Mouse (Mus musculus): ENCODE data around the gene Snx6.
"Not testable (repeated sequence)": the region's sequence is repeated elsewhere in the genome, so short reads cannot be mapped to it uniquely, and the experiment has no call there.

Gene Snx6

DNA sequence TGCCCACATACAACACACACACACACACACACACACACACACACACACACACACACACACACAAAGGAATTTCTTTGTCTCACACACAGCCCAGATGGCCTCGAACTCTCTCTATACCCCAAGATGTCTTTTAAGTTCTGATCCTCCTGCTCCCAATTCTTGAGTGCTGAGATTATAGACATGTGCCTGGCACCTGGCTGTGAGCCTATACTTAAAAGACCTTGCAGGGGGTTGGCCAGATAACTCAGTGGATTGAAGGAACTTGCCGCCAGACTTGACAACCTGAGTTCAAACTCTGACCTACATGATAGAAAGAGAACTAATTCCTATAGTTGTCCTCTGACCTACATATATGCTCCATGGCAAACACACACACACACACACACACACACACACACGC lies 8.0 kb upstream of the Snx6 start:
- no peak for DNase-seq (ENCODE audit: low read depth)

- no peak for DNase-seq (ENCODE audit: low read depth)
These were observed 1.2 kb upstream of the Snx6 start for GRCm38 (mm10) chr12:54796516-54797195.

- peak; percentile 23 for DNase-seq (ENCODE audit: low read depth)
These were observed 1.1 kb downstream of the Snx6 start for GRCm38 (mm10) chr12:54794392-54794791.

- DNase-seq (ENCODE audit: low read depth) = no peak
These were observed 4.0 kb downstream of the Snx6 start for GRCm38 (mm10) chr12:54791465-54791864.

GRCm38 (mm10) chr12:54789346-54790143 lies 6.0 kb downstream of the Snx6 start:
- DNase-seq (ENCODE audit: low read depth) = no peak

GRCm38 (mm10) chr12:54763624-54764023 lies 31.9 kb downstream of the Snx6 start:
- no peak for DNase-seq (ENCODE audit: low read depth)

DNA sequence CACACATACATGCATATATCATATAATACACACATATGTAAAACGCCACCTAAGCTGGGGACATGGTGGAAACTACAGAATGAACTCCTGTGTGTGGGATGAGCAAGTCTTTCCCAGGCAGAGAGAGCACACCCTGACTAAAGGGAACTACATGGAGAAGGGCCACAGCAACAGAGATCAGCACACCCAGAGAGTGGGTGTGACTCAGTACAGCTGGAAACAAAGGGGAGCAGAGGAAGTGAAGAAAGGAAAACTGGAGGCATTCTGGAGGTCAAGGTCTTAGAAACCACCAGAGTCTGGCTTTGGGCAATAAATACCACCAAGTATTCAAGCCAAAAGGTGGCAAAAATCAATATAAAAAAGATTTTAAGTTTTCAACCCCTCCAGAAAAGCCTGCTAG lies 34.8 kb downstream of the Snx6 start:
- no peak for DNase-seq (ENCODE audit: low read depth)

DNA sequence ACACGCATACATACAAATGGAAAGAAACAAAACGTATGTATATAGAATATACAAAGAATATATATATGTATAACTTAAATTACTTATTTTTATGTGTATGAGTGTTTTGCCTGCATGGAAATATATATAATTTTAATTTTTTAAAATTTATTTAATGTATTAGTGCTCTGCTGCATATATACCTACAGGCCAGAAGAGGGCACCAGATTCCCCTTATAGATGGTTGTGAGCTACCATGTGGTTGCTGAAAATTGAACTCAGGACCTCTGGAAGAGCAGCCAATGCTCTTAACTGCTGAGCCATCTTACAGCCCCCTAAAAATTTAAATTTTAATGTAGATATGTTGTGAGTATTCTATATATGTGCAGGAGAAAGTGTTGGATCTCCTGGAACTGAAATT lies 36.7 kb downstream of the Snx6 start:
- peak; percentile 20 for DNase-seq (ENCODE audit: low read depth)

DNA sequence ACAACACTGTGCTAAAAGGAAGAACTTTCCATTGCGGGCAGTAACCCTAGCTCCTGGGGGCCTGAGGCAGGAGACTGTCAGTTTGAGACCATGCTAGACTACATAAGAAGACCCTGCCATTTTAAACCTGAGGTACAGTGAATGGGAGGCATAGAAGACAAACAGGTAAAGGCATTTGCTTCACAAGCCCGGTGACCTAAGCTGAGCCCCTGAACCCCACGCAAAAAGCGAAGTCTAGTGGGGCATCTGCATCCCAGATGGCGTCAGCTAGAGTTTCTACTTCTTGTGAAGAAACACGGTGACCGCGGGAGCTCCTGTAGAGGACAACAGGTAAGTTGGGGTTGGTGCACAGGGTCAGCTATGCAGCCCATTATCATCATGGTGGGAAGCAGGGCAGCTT lies 46.9 kb downstream of the Snx6 start:
- DNase-seq (ENCODE audit: low read depth) = no peak

DNA sequence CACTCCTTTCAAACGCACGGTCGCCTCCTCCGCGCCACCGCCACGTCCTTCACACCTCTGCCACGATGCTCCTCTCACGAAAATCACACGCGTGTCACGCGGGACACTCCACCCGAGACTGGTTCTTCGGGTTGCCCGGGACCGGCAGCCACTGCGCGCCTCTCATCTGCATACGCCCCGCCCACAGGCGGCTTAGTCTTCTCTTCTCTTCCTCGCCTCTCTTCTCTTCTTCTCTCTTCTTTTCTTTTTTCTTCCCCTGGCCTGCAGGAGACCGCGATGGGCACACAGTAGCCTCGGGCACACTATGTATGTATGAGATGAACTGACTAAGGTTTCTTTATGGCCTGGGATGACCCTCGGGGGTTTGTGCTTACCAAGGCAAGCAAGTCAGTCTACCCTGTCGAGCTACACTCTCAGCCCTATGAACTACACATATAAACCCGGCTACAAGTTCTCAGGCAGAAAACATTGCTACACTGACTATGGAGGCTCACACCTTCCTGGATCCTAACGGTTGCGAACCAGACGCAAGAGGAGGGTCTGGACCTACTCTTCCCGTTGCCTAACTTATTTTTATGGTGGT lies 56.8 kb downstream of the Snx6 start:
- DNase-seq (ENCODE audit: low read depth) = not testable (repeated sequence)

GRCm38 (mm10) chr12:54737891-54738660 lies 57.4 kb downstream of the Snx6 start:
- DNase-seq (ENCODE audit: low read depth) = not testable (repeated sequence)

DNA sequence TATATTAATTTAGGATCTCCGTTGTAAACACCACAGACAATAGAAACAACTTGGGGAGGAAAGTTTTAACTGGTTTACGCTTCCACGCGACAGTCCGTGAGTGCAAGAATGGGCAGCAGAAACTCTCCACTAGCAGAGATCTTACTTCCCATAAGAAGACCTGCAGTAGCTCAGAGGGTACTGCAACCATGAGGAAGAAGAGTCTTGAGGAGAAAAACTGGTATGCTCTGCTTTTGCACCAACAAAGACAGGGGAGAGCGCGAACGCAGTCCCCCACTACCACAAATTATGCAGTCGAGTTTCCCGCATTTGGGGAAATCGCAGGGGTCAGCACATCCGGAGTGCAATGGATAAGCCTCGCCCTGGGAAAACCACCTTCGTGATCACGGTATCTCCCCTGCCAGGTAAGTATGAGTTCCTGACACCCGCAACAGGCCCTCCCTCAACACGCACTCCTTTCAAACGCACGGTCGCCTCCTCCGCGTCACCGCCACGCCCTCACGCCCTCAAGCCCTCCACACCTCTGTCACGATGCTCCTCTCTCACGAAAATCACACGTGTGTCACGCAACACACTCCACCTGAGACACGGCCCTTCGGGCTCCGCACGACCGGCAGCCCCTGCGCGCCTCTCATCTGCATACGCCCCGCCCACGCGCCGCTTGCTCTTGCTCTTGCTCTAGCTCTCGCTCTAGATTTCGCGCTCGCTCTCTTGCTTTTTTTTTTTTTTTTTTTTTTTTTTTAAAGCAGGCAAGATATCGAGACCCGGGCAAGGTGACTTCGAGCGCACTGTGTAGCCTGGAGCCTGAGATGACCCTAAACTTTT lies 61.0 kb downstream of the Snx6 start:
- not testable (repeated sequence) for DNase-seq (ENCODE audit: low read depth)

- not testable (repeated sequence) for DNase-seq (ENCODE audit: low read depth)
These were observed 66.1 kb downstream of the Snx6 start for GRCm38 (mm10) chr12:54729140-54730059.

GRCm38 (mm10) chr12:54718871-54719786 lies 76.4 kb downstream of the Snx6 start:
- not testable (repeated sequence) for DNase-seq (ENCODE audit: low read depth)

- DNase-seq (ENCODE audit: low read depth) = not testable (repeated sequence)
These were observed 78.0 kb downstream of the Snx6 start for GRCm38 (mm10) chr12:54717516-54717915.

DNA sequence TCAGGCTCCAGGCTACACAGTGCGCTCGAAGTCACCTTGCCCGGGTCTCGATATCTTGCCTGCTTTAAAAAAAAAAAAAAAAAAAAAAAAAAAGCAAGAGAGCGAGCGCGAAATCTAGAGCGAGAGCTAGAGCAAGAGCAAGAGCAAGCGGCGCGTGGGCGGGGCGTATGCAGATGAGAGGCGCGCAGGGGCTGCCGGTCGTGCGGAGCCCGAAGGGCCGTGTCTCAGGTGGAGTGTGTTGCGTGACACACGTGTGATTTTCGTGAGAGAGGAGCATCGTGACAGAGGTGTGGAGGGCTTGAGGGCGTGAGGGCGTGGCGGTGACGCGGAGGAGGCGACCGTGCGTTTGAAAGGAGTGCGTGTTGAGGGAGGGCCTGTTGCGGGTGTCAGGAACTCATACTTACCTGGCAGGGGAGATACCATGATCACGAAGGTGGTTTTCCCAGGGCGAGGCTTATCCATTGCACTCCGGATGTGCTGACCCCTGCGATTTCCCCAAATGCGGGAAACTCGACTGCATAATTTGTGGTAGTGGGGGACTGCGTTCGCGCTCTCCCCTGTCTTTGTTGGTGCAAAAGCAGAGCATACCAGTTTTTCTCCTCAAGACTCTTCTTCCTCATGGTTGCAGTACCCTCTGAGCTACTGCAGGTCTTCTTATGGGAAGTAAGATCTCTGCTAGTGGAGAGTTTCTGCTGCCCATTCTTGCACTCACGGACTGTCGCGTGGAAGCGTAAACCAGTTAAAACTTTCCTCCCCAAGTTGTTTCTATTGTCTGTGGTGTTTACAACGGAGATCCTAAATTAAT lies 81.5 kb downstream of the Snx6 start:
- not testable (repeated sequence) for DNase-seq (ENCODE audit: low read depth)

DNA sequence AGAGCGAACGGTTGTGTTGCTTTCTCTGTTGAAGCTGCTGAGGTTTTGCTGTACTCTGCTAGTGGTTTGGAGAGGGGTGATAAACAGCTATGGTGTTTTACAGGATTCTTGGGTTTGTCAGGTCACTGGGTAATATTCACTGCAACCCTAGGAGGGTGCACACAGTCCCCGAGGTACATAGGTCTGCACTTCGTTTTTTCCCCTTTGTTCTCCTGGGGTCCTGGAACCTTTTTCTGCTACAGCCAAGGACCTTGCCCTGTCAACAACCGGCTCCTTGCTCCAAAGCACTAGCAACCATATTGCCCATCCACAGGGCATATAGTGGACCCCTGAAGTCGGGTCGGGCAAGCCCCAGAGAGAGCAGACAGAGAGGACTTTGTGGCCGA lies 85.0 kb downstream of the Snx6 start:
- not testable (repeated sequence) for DNase-seq (ENCODE audit: low read depth)

Data from naive thymus-derived CD4-positive, alpha-beta T cell, adult 2 months (primary cell).